Mouse (Mus musculus) liver, postnatal 0 days (tissue): ENCODE data around the gene Dnm3.

ENCODE experiments used
- CTCF ChIP-seq: sonication (generic); IDR thresholded peaks from 2 replicates; pipeline ENCODE4 v1.5.1; 2016; ENCODE audit warnings: antibody characterized with exemption, low read depth
- EP300 ChIP-seq: IDR thresholded peaks from 2 replicates; pipeline ENCODE4 v1.6.1; 2016; ENCODE audit warnings: antibody characterized with exemption, low read depth, mild to moderate bottlenecking

GRCm38 (mm10) chr1:162293732-162294571 is 183.9 kb downstream of the Dnm3 start:
- TF ChIP-seq CTCF (no peak), EP300 (no peak)
